8 mouse cellular contexts compared by ENCODE assay signal in the genomic region with DNA sequence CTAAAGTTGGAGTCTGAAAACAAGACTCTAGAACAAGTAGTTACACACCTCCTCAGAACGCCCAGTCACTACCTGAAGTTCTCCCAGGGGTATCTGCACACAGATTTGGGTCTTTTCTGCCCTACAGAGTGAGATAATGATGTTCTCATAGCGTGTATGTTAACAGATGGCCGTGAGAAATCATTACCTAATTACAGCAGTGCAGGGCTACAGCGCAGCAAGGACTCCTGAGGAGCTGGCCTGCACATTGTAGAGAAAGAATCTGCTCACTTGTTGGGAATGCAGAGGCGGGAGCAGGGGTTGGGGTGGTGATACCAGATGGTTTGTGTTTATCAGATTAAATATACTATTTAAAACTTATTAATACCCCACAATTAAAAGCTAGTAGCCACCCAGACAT. TPM values are rescaled to one million over a fixed set of nuclear protein-coding genes. Genes with fewer than 3 reads are reported as not detected.
DNase-seq lines count a peak whose midpoint lies in the region; ATAC-seq lines count a peak whose summit lies in the region.

No protein-coding gene starts in this region.

- no peaks in the 10 kb centered on the region for H3K36me3 ChIP-seq in intestine, embryonic 16.5 days (ENCODE audit: control insufficient read depth, insufficient read depth, low read length)

- no peak overlapping the region for H3K9ac ChIP-seq in intestine, embryonic 16.5 days (ENCODE audit: low read depth, low read length)

- no peaks in the 10 kb centered on the region for H3K9me3 ChIP-seq in intestine, embryonic 16.5 days (ENCODE audit: control insufficient read depth, low read length)

- peak; percentile 46 for DNase-seq in gastrocnemius, postnatal 25 days
- no peak for DNase-seq in gastrocnemius, adult 8-10 months (ENCODE audit: low spot score in 2 of 2)
- peak; percentile 21 to 31 for DNase-seq in right cerebral cortex, adult 2 months (ENCODE audit: low spot score in 2 of 2)
- no peak for DNase-seq in right cerebral cortex, postnatal 10 days (ENCODE audit: low spot score in 2 of 2)
- DNase-seq in c-Kit-positive CD71-positive TER-119-positive erythroid progenitor cells, embryonic 14.5 days (ENCODE audit: low spot score), result no peak
- DNase-seq in frontal cortex, postnatal 36 days (ENCODE audit: low spot score in 2 of 2), result no peak

- H3K4me1 ChIP-seq in intestine, embryonic 16.5 days (ENCODE audit: control insufficient read depth, insufficient read depth, low read length), result peaks cover 7% of the 10 kb centered on the region

- no peak overlapping the region for H3K4me3 ChIP-seq in intestine, embryonic 16.5 days (ENCODE audit: low read length)

- H3K27ac ChIP-seq in intestine, embryonic 16.5 days (ENCODE audit: low read length), result peak overlapping the region; percentile 78

- WGBS in intestine, embryonic 16.5 days, result 45% methylated on average over 5 of the region's 5 CpGs

- 0 out of 2 replicates have a peak, but pooled peaks have one; percentile 16 for ATAC-seq in intestine, embryonic 16.5 days
- no peak for ATAC-seq in granulocyte monocyte progenitor cell, adult 5-6 weeks (replicated peaks; ENCODE audit: poor library complexity, severe bottlenecking)

- no peaks in the 10 kb centered on the region for H3K27me3 ChIP-seq in intestine, embryonic 16.5 days (replicated peaks; ENCODE audit: control insufficient read depth, insufficient read depth, low read length)

- H3K4me2 ChIP-seq in intestine, embryonic 16.5 days (ENCODE audit: low read depth, low read length), result no peak overlapping the region

RNA-seq across cellular contexts. Expression of a gene that starts 12.6 kb away (rescaled TPM):
- total RNA-seq in gastrocnemius, postnatal 25 days (2021), result 1 to 10 TPM; 1.2 to 1.4 TPM
- total RNA-seq in gastrocnemius, adult 8-10 months (2022), result 1 to 10 TPM; 1.3 to 2.0 (median 1.7) TPM
- polyA plus RNA-seq in intestine, embryonic 16.5 days (2015; fragmentation: Nextera tagmentation; extraction: Ambion mirVana), result 0.56 and 0.67 TPM in 2 replicates
- 0.28 and 1.0 TPM in 2 replicates for total RNA-seq in granulocyte monocyte progenitor cell, adult 5-6 weeks (2014; fragmentation: Nextera tagmentation)
- 3.1 and 5.6 TPM in 2 replicates for total RNA-seq in granulocyte monocyte progenitor cell, adult 5-6 weeks (2017)

RNA-seq across cellular contexts. Expression of a gene that starts 24.1 kb away (rescaled TPM):
- total RNA-seq in gastrocnemius, postnatal 25 days (2021), result 10 to 100 TPM in 1 of 2 experiments, 1 to 10 TPM in 1; 9.6 to 10.9 TPM
- total RNA-seq in gastrocnemius, adult 8-10 months (2022), result 1 to 10 TPM; 3.7 to 7.9 (median 5.6) TPM
- polyA plus RNA-seq in intestine, embryonic 16.5 days (2015; fragmentation: Nextera tagmentation; extraction: Ambion mirVana), result 0.62 and 0.82 TPM in 2 replicates
- 0.17 TPM in 1 of 2 replicates, not detected in the other for total RNA-seq in granulocyte monocyte progenitor cell, adult 5-6 weeks (2014; fragmentation: Nextera tagmentation)
- 0.26 TPM in 1 of 2 replicates, not detected in the other for total RNA-seq in granulocyte monocyte progenitor cell, adult 5-6 weeks (2017)

RNA-seq across cellular contexts. Expression of a gene that starts 59.5 kb away (rescaled TPM):
- 1 to 10 TPM; 5.1 to 6.0 TPM for total RNA-seq in gastrocnemius, postnatal 25 days (2021)
- 1 to 10 TPM; 6.1 to 7.6 (median 7.0) TPM for total RNA-seq in gastrocnemius, adult 8-10 months (2022)
- polyA plus RNA-seq in intestine, embryonic 16.5 days (2015; fragmentation: Nextera tagmentation; extraction: Ambion mirVana), result 18.0 and 19.9 TPM in 2 replicates
- total RNA-seq in granulocyte monocyte progenitor cell, adult 5-6 weeks (2014; fragmentation: Nextera tagmentation), result 6.3 and 6.5 TPM in 2 replicates
- 13.8 and 19.4 TPM in 2 replicates for total RNA-seq in granulocyte monocyte progenitor cell, adult 5-6 weeks (2017)

Comparison
In these comparisons a context has a peak if more than half of its experiments do, and no peak if none do; other contexts are left out.
1. DNase-seq: peak in gastrocnemius, postnatal 25 days (single experiment) and right cerebral cortex, adult 2 months (2 of 2); none in gastrocnemius, adult 8-10 months (0 of 2), right cerebral cortex, postnatal 10 days (0 of 2), c-Kit-positive CD71-positive TER-119-positive erythroid progenitor cells, embryonic 14.5 days (single experiment) and frontal cortex, postnatal 36 days (0 of 2).